Mouse (Mus musculus) macrophage (primary cell): ENCODE measurements around the gene Crlf3. TPM values are rescaled to one million over a fixed set of nuclear protein-coding genes. Genes with fewer than 3 reads are reported as not detected.
"Not testable (repeated sequence)": the region's sequence is repeated elsewhere in the genome, so short reads cannot be mapped to it uniquely, and the experiment has no call there.

ENCODE experiments used
- H3K27ac ChIP-seq: fragments of 350-480 bp; formaldehyde crosslinking; 2 replicates; pipeline ENCODE4 v1.9.0; 2021
- H3K36me3 ChIP-seq: fragments of 350-480 bp; formaldehyde crosslinking; 2 replicates; pipeline ENCODE4 v1.9.0; 2021; ENCODE audit errors: inconsistent target
- H3K4me3 ChIP-seq: fragments of 350-480 bp; formaldehyde crosslinking; 2 replicates; pipeline ENCODE4 v1.9.0; 2021; ENCODE audit errors: inconsistent target
- H3K79me2 ChIP-seq: fragments of 350-480 bp; formaldehyde crosslinking; 2 replicates; pipeline ENCODE4 v1.9.0; 2021; ENCODE audit errors: inconsistent target
- WGBS: methylation state at CpG from one replicate; pipeline ENCODE4 v1.1.7; 2026; ENCODE audit warnings: inconsistent platforms; ENCODE audit not compliant: missing documents; 5-methylcytosine and 5-hydroxymethylcytosine counted together
- polyA plus RNA-seq: library from polyadenylated mRNA; stranded (reverse); fragments of 250-400 nt; gene quantifications from 3 replicates; pipeline ENCODE4 v1.2.4, GENCODE M21; 2018; ENCODE audit warnings: inconsistent platforms

The Crlf3 gene
- polyA plus RNA-seq, 1 experiment from 2014 or later = 27.5 TPM

- H3K79me2 ChIP-seq = no peaks in the 10 kb centered on the region
- 74% methylated on average over 8 of the region's 8 CpGs for WGBS
- H3K27ac ChIP-seq = no peak overlapping the region
- peaks cover 21% of the 10 kb centered on the region for H3K36me3 ChIP-seq
- H3K4me3 ChIP-seq = no peak overlapping the region
These were observed 37.4 kb downstream of the Crlf3 start for GRCm38 (mm10) chr11:80043419-80043817.

- no peak overlapping the region for H3K4me3 ChIP-seq
- no peak overlapping the region for H3K27ac ChIP-seq
- WGBS = 48% methylated on average over 9 of the region's 10 CpGs
- peaks cover 15% of the 10 kb centered on the region for H3K36me3 ChIP-seq
- H3K79me2 ChIP-seq = no peaks in the 10 kb centered on the region
These were observed 38.0 kb downstream of the Crlf3 start for GRCm38 (mm10) chr11:80042615-80043418.

- Histone ChIP-seq H3K79me2 (no peaks in the 10 kb centered on the region), H3K4me3 (no peak overlapping the region), H3K27ac (no peak overlapping the region), H3K36me3 (peaks cover 14% of the 10 kb centered on the region)
- WGBS = 76% methylated on average over 6 of the region's 8 CpGs
These were observed 43.3 kb downstream of the Crlf3 start for GRCm38 (mm10) chr11:80037495-80037894.

- Histone ChIP-seq H3K36me3 (peaks cover 52% of the 10 kb centered on the region), H3K27ac (no peak overlapping the region), H3K4me3 (no peak overlapping the region), H3K79me2 (no peaks in the 10 kb centered on the region)
- 95% methylated on average over 4 of the region's 4 CpGs for WGBS
These were observed 59.5 kb downstream of the Crlf3 start for GRCm38 (mm10) chr11:80021306-80021705.

DNA sequence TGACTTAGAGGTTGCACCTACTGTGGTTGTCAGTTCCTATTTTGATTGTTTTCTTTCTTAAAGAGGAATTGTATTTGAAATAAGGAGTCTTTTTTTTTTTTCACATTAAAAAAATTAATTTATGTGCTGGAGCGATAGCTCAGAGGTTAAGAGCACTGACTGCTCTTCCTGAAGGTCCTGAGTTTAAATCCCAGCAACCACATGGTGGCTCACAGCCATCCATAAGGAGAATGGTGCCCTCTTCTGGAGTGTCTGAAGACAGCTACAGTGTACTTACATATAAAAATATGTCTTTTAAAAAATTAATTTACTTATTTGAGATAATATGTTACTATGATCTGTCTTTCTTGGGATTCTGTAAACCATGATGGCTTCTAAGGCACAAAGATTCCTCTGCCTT, 61.0 kb downstream of the Crlf3 start:
- Histone ChIP-seq H3K79me2 (no peaks in the 10 kb centered on the region), H3K27ac (no peak overlapping the region), H3K36me3 (peaks cover 42% of the 10 kb centered on the region), H3K4me3 (no peak overlapping the region)
- 100% methylated on average over 1 of the region's 1 CpGs for WGBS

GRCm38 (mm10) chr11:80016533-80016932, 64.3 kb downstream of the Crlf3 start:
- WGBS = 92% methylated on average over 2 of the region's 5 CpGs
- H3K4me3 ChIP-seq, H3K27ac ChIP-seq, H3K79me2 ChIP-seq: not testable (repeated sequence)
- H3K36me3 ChIP-seq = peaks cover 38% of the 10 kb centered on the region; the same call in 1 of the 2 replicates

Other genes with a start within 250 kb of the Crlf3 start
- gene Utp6, start 118.6 kb downstream of the Crlf3 start, polyA plus RNA-seq = 27.8 to 53.2 TPM (median 43.3 TPM) in 3 replicates
- 19.6 to 30.9 TPM (median 24.4 TPM) in 3 replicates for gene Suz12, start 87.9 kb downstream of the Crlf3 start, polyA plus RNA-seq
- gene Atad5, start 8.4 kb upstream of the Crlf3 start, polyA plus RNA-seq = 1.5 to 6.1 TPM (median 1.9 TPM) in 3 replicates
- gene Tefm, start 61.2 kb upstream of the Crlf3 start, polyA plus RNA-seq = 7.9 to 16.0 TPM (median 9.1 TPM) in 3 replicates
- gene Adap2, start 73.1 kb upstream of the Crlf3 start, polyA plus RNA-seq = 54.5 to 101 TPM (median 85.2 TPM) in 3 replicates
- gene Rnf135, start 102.9 kb upstream of the Crlf3 start, polyA plus RNA-seq = 8.8 to 30.5 TPM (median 15.2 TPM) in 3 replicates
- gene Rhot1, start 128.0 kb upstream of the Crlf3 start, polyA plus RNA-seq = 29.4 to 36.6 TPM (median 30.4 TPM) in 3 replicates
- gene Rhbdl3, start 219.9 kb upstream of the Crlf3 start, polyA plus RNA-seq = 0.03 TPM in 1 of 3 replicates, not detected in the others